Mouse (Mus musculus): Measurements from ENCODE around the gene Nfe2l3.

GRCm38 (mm10) chr6:51395486-51395885 lies 37.0 kb upstream of the Nfe2l3 start:
- TF ChIP-seq CTCF (IDR thresholded peaks at IDR 0.05; ENCODE audit: low read depth, low read length) (no peak), GATA1 (IDR thresholded peaks at IDR 0.05; ENCODE audit: borderline replicate concordance, low read length) (no peak)
